Mouse (Mus musculus): ENCODE measurements at regions not wholly inside any gene's neighbourhood (a gene's known extent, or its start where the extent isn't known, plus 50 kb on each side); places are given as distances from the start of the nearest gene placed in this dataset.

DNA sequence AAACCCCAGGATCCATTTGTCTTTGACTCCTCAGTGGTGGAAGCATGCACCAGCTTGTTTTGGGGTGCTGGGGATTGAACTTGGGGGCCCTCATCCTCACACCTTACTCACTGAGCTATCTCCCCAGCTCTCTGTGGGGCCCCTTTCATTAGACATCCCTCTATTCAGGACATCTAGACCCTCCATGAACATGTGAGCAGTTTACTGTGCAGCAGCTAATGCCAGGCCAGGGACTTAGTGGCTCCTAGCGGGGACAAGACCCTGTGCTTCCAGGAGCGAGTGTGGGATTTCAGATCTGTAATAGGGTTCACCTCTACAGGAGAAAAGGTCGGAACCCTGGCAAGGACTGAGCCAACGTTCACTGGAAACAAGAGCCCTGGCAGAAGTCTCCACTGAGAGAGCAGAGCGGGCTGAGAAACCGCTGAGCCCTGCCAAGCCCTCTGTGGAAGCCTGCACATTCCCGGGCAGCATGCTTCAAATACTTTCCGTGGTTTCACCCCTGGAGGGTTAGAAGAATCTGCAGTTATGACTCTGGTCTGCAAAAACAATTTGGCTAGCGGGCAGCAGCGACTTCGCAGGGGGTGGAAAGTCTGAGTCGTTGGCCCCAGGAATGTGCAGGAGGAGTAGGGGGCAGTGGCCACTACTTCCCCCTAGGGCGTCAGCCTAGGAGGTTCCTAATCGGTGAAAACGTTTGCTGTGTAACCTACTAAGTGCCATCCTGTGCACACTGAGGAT lies 125.6 kb downstream of the Smad6 start:
- DNase-seq (ENCODE audit: extremely low spot score, low spot score), result no peak

DNA sequence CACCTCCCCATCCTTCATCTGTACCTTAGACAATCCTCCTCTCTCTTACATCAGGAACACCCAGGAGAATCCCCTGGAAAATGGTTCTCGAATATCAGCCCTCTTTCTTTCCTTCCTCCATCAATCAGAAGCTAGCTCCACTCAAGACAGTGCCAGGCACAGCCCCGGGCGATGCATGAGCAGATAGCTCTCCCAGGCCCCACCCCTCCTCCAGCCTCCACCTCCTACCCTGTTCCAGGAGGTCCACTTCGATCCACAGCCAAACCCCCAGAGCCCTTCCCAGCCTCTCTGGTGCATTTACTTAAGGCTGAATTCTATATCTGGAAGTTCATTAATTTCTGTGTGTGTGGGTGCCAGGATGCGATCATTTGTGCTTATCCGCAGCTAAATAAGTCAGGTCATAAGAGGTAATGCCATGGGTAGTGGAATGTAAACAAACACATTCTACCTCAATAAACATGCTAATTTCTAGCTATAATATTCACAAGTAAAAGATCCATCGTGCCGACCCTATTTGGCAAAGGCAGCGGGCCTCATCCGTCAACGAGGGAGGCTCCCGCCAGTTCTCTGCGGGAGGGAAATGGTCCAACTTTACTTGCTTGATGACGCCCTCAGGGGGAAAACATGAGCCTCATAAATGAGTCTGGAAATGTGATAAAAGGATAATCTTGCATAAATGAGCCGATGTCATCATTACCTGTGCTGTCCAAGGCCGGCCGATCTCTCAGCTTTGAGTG lies 129.5 kb downstream of the Smad6 start:
- DNase-seq (ENCODE audit: extremely low spot score, low spot score), result no peak

DNA sequence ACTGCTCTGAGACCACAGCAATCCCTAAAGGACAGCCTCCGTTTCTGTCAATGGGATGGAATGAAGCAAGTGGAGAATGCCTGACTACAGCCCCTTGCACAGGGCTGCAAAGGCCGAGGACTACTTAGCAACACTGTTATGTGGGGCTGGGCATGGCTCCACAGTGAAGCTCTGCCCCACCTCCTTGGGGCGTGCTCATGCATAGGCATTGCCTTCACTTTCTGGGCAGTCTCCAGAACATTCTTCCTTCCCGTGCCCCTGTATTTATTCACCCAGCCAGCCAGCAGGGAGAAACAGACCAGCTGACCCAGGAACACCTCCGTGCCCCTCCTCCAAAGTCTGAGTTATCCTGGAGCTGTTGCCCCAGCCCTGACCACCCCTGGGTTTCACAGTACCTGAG lies 131.1 kb downstream of the Smad6 start:
- no peak for DNase-seq (ENCODE audit: extremely low spot score, low spot score)

DNA sequence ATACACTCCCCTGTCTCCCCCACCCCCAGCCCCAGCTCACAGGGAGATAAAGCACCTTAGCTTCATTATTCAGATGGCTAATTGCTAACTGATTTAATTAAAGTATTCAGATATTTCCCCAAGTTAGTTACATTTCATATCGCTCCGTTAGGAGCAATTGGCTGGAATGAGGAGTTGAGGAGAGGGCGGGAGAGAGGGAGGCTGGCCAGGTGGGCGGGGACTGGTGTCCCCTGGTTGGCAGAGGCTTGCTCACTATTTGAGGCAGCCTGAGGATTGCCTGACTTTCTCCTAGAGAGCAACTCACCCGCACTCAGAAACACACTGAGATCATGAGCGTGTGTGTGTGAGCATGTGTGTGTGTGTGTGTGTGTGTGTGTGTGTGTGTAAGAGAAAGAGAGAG lies 131.8 kb upstream of the Smad3 start:
- no peak for DNase-seq (ENCODE audit: extremely low spot score, low spot score)

DNA sequence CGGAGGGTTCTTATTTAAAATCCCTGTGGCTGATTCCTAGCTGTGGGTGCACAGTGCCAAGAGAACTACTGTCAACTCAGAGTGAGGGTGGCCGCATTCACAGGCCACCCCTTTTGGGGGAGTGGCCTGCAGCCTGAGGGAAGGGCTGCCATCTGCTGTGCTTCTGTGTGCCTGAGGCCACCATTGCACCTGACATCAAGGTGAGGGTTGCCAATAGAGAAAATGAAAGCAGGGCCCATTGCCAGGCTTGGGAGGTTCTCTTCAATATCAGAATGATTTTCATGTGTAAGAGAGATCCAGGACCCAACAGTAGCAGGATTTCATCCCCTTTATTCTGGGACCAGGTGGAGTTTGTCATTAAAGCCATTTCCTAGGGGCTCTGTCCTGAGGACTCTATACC lies 127.2 kb upstream of the Smad3 start:
- no peak for DNase-seq (ENCODE audit: extremely low spot score, low spot score)

DNA sequence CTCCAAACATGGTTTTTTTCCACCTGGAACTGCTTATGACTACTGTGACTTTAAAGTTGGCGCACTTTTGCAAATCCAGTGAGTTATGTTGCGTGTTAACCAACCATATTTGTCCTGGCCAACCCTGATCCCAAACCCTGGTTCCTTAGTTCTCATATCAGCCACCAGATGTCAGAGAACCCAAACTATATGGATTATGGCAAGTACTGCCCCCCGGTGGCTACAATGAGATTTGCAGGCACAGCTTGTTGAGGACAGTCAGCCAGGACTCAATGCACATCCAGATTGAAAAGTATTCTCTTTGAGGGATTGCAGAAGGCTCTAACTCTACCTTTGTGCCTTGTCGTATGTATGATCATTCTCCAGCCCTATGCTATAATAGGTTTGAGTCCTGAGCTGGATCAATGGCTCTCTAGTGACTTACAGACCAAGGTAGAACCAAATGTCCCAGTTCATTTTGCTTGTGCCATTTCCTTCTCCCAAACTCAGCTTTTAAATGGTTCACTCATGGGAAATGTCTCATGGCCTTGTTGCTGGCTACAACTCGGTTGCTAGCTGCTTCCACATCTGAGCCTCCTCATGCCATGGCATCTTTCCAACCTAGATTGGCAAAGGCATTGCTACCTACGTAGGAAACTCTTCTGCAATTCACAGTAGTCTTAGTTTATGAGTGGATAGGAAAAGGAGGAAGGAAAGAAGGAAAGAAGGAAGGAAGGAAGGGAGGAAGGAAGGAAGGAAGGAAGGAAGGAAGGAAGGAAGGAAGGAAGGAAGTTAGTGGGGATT lies 126.1 kb upstream of the Smad3 start:
- DNase-seq (ENCODE audit: extremely low spot score, low spot score), result no peak

DNA sequence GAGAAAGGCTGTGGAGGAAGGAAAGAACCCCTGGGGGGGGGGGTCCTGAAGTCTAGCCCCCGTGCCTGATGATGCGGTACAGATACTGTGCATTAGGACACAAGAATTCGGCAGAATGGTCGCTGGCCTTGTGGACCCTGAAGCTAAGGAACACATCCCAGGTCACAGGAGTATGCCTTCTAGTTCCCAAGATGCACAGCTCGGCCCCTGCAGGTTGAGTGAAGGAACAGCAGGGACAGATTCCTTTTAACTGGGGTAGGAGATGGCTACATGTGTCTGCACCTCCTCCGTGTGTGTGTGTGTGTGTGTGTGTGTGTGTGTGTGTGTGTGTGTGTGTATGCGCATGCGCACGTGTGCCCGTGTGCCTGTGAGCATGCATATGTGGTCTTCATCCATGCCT lies 123.9 kb upstream of the Smad3 start:
- no peak for DNase-seq (ENCODE audit: extremely low spot score, low spot score)

DNA sequence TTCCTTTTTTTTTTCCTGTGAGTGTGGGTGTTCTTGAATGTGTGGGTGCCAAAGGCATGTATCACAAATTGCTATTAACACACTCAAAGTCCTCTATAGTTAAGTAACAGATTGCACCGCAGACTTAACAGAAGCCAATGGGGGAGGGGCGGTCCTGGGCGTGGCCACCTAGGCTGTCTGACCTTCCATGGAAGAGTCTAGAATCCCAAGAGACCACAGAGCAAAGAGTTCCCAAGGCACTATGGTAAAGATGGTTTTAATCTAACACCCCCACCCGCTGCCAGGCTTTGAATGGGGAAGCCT lies 123.4 kb upstream of the Smad3 start:
- no peak for DNase-seq (ENCODE audit: extremely low spot score, low spot score)

DNA sequence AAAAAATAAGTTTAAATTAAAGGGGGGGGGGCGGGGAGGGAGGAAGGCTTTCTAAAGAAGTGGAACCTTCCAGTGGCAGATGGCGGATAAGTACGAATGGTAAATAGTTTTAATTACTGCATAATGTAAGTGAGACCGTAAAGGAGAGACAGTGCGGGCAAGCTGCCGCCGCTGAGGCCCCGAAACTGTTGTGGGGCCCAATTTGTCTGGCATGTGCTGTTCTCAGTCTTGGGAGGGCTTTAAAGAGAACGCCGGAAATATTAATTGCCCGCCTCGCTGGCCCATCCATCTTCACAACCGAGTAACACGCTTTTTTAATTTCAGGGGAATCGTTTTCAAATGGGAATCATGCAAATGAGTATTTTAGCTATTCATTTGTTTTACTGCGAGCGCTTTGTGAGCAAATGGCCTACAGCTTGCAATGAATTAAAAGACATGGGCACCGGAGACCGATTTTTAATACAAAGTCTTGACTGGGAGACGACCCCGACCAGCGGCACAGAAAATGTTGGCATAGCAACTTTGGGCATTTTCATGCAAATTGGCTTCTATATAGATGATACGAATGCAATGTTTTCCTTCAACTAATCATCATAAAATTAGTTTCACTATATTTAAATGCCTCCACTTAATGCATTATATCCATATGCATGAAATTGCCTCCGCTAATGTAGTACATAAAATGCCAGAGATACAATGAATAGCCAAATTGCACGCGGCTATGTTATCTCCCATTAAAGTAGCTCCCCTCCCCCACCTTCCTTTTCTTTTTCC lies 122.9 kb upstream of the Smad3 start:
- DNase-seq (ENCODE audit: extremely low spot score, low spot score), result no peak

DNA sequence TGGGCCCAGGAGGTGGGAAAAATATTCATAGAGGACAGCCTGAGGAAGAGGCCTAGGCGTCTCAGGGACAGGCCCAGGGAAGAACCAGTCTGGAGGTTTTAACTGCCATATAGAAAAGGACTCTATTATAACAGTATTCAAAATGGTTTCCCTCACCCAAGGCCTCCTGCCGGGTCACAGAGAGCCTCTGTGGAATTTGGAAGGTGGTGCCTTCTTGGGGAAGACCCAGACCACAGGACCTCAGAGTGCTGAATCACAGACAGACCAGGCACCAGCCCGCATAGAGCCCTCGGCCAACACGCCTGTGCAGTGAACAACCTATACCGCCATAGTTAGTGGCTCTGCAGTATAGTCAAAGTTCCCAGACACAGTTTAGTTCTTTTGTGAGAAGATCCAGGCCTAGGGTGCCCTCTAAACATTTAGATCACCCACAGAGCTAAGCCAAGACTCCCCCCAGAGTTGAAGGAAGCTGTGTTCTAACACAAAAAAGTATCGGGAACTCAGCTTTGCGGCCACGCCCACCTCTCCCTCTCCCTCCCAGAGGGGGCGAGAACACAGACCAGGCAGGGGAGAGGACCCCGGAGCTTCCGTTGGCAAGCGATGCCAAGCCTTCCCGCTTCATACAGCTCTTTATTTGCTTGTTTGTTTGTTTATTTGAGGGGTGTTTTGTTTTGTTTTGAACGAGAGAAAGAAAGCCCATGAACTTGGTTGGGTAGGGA lies 122.1 kb upstream of the Smad3 start:
- no peak for DNase-seq (ENCODE audit: extremely low spot score, low spot score)

DNA sequence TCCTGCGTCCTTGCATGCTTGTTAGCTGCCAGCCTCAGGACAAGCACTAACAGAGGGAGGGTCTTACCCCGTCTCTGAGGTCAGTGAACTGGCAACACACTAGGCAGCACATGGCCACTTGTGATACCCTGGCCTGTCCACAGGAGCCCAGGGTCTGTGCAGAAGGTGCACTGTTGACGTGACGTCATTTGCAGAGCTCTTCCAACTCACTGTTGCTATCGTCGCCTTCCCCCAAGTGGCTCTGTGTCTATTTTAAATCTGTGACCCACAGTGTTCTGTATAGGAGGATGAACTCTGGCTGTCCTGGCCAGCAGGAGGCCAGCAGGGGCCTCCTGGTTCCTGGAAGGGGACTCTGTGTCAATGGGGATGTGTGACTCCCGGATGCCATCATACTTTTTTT lies 120.1 kb upstream of the Smad3 start:
- DNase-seq (ENCODE audit: extremely low spot score, low spot score), result no peak

DNA sequence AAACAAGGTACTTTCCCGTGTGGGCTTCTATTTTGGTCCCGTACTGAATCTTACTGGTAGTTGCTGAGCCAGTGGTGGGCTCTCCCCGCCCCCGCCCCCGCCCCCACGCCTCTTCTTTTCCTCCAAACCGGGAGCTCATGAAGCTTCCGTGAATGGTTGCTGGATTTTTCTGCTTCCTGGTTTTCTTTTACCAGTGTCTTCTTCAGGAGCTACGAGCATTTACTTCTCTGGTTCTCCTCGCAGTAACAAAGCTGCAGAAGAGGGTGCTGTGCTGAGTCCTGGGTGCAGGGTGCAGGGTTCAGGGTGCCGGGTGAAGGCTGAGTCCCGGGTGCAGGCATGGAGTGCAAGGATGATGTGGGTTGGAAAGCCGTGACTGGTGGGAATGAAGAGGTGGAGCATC lies 119.1 kb upstream of the Smad3 start:
- no peak for DNase-seq (ENCODE audit: extremely low spot score, low spot score)

DNA sequence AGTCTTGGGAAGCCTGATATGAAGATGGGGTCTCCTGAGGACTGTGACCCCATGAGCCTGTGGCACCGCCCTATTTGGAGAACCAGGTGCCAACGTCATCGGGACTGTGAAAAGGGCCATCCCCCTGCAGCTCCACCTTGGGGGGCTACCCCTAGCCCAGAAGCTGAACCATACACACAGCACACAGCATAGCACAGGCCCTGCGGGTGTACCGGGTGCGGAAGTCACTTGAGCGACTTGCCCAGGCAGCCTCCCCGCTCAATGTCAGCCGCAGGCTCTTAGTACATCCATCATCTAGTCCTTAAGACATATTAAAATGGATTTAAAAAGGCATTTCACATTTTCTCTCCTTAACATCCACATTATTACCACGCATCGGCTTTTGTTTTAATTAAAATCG lies 118.2 kb upstream of the Smad3 start:
- DNase-seq (ENCODE audit: extremely low spot score, low spot score), result no peak

DNA sequence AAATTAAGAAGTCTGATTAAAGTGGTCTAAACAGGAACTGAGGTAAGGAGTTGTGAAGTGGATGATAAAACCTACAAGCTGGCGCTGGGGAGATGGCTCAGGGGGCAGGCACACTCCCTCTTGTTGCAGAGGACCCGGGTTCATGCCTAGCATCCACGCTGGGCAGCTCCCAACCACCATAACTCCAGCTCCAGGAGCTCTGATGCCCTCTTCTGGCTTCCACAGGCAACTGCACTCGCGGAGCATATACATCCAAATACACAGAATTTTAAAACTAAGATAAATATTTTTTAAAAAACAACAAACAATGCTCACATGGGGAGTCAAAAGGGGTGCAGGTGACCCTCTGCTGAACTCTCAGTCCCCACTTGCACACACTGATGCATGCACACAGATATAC lies 117.4 kb upstream of the Smad3 start:
- DNase-seq (ENCODE audit: extremely low spot score, low spot score), result no peak

DNA sequence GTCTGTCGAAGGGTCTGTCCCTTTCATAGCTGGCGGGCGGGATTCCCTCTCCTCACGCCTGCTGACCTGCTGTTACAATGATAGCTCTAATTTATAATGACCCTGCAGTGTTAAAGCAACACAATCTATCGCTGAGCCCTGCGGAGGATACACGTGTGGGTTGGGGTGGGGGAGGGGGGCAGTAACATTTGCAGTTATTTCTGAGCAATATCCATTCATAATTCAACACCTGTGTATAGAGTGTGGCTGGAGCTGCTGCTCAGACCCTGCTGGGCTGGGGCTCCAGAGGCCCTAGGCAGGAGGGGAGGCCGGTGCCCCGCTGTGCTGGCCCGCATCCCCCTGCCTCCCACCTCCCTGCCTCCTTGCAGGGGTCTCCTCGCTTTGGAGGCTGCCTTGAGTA lies 106.6 kb upstream of the Smad3 start:
- no peak for DNase-seq (ENCODE audit: extremely low spot score, low spot score)

DNA sequence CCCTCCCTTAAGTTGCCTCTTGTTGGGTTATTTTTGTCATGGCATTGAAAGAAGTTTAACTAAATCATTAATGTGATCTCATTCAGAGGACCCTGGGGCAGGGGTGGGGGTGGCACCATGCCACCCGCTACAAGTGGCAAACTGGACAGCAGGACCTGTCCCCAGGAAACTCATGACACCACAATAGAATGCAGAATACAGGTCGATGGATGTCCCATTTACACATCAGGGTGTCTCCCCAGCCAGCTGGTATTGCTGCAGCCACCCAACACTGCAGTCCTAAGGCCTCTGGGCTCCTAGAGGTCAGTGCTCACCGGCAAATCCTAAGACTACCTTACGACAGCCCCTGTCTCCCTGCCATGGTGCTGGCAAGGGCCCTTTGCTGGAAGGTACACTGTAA lies 105.5 kb upstream of the Smad3 start:
- no peak for DNase-seq (ENCODE audit: extremely low spot score, low spot score)

DNA sequence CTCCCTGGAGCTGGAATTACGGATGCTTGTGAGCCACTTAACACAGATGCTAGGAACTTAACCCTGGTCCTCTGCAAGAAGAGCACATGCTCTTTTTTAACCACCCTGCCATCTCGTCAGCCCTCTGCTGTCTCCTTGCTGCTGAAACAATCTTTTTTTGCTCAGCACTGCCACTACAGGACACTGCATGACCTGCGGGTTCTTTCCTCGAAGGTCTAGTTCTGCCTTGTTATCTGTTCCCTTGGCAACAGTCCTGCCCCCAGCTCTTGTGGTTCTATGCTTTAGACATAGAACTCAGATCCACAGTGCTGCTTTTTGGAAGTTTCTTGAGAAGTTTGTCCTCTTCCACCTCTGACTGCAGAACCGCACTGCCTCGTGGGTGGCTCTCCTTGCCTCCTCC lies 104.6 kb upstream of the Smad3 start:
- peak; percentile 49 for DNase-seq (ENCODE audit: extremely low spot score, low spot score)

DNA sequence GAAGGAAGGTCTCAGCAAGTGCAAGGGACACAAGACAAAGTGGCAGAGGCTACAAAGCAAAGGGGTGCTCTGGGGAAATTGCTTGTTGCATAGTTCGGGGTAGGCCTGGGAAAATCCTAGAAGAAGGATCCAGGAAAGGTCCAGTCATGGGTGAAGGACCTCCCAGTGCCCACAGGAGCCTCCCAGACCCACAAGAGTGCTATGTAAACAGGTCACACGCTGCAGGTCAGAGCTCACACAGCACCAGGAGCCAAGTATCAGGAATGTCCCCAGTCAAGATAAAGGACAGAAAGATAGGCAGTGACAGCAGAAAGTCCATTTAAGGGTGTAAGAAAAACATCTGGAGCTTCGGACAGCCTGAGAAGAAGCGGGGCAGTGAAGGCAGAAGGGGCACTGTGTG lies 103.6 kb upstream of the Smad3 start:
- DNase-seq (ENCODE audit: extremely low spot score, low spot score), result no peak

DNA sequence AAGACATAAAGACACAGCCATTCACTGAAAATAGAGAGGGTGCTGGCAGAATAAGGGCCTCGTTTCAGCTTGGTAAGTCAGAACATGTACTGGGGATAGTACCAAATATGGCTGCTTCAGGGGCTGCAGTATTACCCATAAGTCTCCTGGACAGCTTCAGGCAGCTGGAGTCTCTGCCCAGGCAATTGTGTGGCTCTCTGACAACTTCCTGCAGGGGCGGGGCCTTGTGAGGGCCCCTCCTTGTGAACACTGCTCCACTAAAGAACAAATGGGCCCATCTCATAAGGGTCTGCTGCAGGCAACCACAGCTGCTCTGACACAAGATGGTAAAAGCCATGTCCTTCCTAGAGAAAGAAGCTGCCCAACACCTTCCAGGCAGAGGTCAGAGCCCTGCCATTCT lies 102.4 kb upstream of the Smad3 start:
- no peak for DNase-seq (ENCODE audit: extremely low spot score, low spot score)

DNA sequence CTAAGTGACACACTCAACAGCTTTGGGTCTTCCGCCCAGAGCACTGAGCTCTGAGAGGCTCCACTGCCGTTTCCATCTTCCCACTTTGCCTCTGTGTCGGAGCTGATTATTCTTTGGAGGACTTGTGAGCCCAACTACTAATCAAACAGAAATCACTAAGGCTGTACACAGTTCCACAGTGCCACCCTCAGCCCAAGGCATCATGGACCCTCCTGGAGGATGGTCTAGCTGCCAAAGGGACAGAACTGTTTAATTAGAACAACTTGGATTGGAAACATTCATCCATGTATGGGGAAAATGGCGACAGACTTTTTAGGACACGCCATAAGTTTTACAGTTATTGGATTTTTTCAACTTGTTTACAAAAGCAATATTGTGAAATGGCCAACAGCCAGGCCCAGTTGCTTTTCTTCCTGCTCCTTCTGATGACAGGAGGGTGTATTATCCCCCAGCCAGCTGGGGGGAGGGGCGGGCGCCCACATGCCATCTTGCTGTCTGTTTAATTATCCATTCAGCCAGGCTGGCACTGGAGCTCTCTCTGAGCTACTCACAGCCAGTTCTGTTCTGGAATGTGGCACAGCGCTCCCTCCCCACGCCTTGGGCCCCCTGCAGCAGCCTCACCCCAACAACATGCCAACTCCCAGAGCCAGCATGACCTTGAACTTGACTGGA lies 98.4 kb upstream of the Smad3 start:
- DNase-seq (ENCODE audit: extremely low spot score, low spot score), result no peak

DNA sequence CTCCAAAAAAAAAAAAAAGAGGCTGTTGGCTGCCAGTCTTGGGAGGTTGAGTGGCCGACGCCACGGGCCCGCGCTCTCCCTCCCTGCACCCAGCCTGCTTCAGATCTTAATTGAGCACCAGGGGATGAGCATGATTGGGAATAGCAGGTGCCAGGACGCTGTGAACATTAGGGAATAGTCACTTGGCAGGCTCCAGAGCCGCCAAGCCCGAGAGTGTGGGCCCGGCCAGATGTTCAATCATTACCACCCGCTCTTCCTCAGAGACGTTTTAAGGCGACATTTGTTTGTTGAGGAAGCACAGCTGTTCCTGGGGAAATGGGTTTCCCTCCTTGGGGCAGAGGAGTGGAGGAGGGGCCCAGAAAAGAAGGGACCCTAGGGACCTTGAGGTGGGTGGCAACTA lies 94.0 kb upstream of the Smad3 start:
- no peak for DNase-seq (ENCODE audit: extremely low spot score, low spot score)

Data from neural tube, embryonic 10.5 days (tissue).